Mouse (Mus musculus) retina, postnatal 1 day (tissue): ENCODE measurements at regions not wholly inside any gene's neighbourhood (a gene's known extent, or its start where the extent isn't known, plus 50 kb on each side); places are given as distances from the start of the nearest gene placed in this dataset.

ENCODE experiments used
- DNase-seq: peaks from one replicate; pipeline ENCODE4 v3.0.0-alpha.2; 2012

DNA sequence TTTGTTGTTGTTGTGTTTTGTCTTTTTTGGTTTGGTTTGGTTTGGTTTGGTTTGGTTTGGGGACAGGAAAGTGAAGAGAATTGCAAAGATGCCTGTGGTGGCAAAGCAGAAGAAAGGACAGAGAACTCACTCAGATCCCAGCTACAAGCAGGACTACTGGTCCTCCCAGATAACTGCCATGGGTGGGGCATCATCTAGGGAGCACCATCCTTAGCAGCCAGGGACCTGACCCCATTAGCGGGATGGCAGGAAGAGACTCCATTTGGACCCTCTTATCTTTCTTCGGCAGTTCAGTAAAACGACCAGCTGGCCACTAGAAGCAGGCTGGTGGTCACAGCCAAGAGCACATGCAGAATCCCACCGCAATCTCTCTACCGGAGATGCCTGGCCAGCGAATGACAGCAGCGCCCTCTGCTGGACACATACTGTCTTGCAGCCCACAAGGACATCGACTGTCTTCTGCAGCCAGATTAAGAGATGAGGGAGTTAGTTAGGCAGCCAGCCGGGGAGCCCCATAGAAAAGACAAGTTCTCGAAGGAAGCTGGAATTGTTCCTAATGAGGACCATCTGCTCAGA is 119.8 kb downstream of the Gm9195 start:
- peak; percentile 83 for DNase-seq

DNA sequence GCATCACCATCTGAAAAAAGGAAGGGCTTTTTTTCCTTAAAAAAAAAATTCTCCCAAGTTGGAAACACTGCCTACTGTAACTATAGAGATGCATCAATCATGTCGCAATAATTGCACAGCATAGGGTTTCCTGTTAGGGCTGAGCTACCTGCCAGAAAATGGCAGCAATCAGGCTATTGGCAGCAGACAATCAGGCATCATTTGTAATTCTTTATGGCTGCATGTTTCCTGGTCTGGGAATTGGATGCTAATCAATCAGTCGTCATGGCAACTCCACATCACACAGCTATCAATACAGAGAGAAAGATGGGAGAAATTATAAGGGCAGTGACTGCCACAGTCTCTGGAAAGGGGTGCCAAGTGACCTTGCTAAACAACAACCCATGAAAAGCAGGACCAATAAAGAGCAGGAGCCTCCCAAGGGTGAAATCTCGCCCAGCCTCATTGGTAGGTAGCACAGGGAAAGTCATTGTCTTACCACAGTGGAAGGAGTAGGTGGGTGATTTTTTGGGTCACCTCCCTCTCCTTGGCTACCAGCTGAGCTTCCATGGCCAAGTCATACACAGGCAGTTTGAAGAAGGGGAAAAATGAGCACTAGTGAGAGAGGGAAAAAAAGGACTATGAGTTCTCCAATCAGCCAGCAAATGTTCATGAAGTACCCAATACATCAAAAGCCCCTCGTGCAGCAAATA is 130.7 kb downstream of the Gm9195 start:
- no peak for DNase-seq

DNA sequence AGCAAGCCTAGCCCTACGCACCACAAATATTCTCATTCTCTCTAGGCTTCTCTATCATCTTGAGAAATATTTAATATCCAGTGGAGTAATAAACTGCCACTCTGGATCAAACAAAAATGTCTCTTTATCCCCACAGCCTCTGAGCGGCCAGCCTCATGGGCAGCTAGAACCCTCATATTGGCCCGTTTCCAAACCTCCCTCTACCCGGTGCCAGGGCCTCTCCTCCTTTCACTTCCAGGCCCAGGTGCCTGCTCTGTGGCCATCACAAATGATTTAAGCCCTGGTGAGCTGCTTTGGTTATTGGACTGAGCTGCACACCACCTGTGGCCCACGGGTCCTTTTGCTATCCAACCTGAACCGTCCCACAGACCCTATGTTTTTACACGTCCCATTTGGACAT is 131.5 kb downstream of the Gm9195 start:
- DNase-seq, result no peak

DNA sequence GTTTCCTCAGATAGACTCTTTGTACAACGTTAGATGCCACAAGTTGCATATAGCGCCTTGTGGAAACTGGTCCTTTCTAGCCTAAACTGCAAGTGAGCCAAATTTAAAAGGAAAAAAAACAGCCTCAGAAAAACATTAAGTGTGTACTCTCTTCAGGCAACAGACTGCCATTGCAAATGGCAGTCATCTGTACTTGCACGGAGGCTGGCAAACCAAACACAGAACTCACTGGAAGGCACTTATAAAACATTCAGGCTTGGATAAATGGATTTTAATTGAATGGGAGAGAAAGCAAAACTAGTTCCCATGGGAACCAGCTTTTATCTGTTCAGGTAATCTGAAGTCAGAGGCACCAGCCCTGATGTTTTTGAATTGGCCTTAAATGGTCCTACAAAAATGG is 133.7 kb downstream of the Gm9195 start:
- DNase-seq, result no peak

DNA sequence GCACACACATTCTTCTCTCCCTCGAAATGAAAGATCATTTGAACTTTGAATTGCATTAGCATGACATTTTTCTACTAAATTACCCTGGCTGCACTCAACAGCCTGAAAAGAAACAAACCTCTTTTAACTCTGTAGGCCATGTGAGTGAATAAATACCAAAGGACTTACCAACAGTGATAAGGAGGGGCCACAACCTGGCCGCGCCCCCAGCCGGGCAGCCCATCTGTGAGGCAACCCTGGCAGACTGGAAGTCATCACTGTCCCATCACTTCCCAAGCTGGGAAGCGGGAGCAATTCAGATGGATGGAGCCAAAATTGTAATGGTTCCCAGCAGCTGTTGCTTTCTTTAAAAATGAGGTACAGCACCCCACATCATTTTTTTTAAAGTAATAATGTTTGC is 149.5 kb downstream of the Gm9195 start:
- DNase-seq, result no peak

DNA sequence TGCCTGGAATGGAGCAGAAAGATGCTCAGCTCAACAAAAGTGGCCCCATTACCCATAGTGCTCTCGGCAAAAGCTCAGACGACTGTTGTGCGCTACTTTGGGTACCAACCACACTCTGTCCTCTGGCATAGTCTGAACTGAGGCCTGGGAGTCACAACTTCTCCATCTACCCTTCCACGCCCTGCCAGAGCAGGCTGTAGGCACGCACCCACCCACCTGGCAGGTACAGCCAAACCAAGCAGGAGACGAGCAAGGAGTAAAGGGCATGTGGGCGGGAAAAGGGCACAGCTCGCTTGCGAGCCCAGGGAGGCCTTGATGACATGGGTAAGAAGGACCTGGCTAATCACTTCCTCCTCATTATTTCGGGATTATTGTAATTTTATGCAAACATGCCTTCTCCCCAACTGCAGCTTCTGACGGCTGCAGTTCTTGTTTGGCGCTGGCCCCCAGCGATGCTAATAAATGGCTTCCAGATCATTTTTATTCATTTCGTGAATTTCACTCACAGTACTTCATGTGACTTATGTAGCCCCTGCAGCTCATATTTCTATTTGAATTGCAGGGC is 150.0 kb downstream of the Gm9195 start:
- DNase-seq, result no peak

DNA sequence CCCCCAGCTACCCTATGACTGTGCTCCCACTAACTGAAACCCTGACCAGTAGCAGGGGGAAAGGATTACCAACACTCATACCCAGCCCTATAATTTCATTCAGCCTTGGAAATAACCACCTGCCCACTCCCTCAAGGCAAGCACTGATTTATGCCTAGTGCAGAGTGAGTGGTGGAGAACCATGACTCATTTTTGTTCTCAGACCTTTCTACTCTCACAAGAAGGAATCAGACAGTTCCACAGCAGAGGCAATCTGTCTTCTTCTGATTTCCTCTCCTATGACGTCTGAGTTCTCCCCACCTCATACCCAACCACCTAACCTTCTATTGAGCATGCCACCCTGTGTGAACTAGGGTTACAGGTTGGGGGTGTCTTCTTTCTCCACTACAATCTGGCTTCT is 153.6 kb downstream of the Gm9195 start:
- DNase-seq, result no peak

DNA sequence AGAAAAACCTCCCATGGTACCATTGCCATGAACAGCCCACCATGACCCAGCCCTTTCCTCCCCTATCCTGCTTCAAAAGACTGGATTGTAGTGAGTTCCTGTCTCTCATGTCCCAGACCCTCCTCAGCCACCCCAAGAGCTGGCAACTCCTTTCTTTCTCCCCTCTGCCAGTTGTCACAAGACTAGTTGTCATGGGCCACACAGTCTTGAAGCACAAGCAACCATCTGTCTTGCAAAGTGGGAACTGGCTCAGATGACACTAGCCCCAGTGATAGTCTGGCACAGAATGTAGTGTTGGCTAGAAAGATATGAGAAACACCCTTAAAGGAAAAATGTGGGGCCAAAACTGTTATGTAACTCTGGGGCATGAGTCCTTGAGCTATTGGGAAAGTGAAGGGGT is 187.8 kb downstream of the Gm9195 start:
- DNase-seq, result no peak

DNA sequence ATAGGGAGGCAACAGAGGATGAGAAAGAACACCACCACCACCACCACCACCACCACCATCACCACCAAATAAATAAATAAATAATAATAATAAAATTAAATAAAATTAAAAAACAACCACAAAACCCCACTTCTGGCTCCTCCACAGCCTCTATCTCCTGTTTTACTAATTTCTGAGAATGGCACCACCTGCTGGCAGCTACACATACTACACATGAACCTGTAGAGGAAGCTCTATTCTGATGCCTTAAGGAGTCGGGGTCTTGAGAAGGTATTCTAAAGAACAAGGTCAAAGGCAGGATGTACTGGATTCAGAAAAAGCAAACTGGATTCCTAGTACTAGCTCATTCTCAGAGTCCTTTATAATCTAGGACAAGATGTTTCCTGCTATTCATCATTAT is 191.6 kb downstream of the Gm9195 start:
- peak; percentile 59 for DNase-seq

DNA sequence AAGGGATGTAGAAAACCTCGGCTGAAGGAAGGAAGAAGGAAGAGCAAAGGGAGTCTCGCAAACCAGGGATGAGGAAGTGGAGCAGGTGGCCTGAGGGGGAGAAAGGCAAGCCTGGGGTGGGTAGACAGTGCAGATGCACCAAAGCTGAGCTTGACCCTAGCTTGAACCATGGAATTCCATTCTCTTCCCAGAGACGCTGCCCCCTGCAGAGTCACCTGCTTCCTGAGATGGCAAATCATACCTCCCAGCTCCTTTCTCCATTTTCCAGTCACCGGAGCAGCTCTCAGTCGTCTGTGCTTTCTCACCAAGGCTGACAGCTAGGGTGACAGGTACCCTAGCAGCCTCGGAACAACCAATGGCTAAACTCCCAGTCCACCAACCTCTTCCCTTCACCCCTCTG is 197.0 kb downstream of the Gm9195 start:
- peak; percentile 8 for DNase-seq

DNA sequence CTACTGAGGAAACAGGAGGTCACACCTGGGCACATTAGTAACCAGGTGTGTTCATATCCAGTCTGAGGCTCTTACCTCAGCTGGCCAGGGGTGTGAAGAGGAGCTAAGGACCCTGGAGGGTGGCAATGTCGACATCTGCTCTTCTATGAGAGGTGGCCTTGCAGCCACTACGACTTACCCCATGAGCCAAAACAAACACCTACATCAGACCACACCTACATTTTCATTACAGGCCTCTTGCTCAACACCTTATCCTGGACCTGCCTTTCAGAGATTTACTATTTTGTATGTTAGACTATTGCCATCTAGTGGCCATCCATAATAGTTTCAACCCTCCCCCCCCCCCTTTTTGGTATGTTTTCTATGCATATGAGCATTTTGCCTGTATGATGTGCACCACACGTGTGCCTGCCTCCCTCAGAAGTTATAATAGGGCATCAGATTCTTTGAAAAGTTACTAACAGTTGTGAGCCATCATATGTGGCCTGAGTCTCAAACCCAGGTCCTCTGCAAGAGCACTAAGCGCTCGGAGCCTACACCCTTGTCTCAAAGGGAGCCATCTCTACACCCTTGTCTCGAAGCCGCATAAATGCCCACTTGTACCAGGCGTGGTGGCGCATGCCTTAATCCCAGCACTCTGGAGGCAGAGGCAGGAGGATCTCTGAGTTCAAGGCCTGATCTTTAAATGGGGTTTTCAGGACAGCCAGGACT is 197.8 kb downstream of the Gm9195 start:
- DNase-seq, result peak; percentile 44

DNA sequence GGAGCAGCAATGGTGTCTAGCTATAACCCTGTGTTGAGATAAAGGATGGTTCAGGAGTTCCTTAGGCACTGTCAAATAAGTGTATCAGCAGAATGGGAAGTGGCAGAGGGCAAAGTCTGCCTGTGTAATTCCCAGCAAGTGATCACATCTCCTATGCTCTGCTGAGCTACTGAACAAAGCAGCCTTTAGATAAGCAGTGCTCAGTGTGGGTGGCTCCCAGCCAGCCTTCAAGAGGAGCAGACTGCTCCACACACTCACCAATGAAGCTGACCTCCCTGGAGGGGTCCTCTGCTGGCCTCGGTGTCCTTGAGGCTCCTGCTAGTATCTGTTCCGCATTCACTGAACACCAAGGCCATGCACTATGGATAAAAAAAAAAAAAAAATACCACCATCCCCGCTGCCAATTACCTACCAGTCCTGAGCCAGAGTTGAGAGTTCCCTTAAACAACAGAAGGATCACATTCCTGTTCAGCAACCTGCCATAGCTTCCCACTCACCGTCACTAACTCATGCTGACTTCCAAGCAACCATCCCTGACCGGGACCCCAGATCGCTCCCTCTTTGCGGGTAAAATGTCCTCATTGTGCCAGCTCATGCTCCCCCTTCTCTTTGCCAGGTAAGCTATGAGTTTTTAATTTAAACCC is 198.9 kb downstream of the Gm9195 start:
- peak; percentile 5 for DNase-seq

DNA sequence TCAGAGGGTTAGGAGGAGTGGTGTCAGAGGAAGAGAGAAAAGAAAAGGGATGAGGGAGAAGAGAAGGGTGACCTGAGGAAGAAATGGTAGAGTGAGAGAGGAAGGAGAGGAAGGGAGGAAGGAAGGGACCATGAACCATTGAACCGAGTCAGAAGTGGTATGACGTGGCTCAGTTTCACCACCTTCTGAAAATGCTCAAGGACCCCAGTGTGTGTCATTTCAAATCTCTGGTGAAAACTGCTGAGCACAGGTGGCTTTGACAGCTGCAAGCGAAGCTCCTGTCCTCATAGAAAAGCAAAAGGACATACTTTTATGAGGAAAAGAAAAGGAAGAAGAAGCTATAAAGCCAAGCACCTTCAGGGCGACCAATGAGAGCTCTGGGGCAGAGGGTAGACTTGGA is 214.3 kb downstream of the Gm9195 start:
- DNase-seq, result no peak

DNA sequence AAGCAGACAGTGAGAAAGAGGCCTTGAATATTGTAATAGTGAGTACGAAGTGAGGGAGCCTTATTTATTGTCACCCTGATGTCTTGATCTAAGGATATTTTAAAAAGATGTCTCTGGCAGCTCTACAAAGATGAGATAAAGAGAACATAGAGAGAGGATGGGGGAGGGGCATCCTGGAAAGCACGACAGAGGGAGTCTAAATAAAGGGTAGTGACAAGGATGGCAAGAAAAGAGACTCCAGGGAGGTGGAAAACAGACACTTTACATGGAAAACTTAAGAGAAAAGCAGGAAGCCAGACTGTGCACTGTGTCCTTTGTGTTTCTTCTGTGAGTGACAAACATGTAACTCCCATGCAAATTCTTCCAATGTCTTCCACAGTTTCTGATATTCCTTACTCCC is 232.4 kb downstream of the Gm9195 start:
- DNase-seq, result no peak

DNA sequence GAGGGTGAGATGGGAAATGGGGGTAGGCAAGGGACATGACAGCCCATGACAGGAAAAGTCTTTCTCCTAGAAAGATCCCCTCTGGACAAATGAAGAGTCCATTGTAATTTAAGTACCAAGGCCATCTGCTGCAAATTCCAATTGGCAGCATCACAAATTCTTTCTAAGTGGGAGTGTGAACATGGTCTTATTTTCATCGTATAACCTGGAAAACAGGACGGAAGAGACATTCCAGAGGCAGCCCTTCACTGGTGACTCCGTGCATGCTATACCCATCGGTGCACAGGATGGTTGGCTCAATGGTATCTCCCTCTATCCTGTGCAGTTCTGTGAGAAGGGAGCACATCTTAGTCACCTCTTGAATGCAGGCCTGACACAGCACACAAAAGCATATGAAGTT is 249.8 kb downstream of the Gm9195 start:
- no peak for DNase-seq

DNA sequence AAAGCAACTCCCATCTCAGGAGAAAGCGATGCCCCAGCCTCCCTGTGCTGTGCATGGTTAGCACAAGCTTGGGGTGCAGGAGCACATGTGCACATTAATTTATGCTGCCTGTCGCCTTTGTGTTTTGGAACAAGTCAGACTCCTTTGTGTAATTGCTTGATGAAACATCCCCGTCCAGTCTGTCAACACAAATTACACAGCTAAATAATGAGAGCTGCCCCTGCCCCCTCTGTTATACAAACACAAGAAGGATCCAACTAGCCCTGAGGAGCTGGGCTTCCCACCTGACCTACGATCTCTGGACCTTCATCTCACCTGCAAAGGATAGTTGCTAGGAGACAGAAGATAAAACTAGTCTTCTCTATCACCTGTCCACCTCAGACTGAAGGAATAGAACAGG is 251.4 kb downstream of the Gm9195 start:
- DNase-seq, result peak; percentile 28

DNA sequence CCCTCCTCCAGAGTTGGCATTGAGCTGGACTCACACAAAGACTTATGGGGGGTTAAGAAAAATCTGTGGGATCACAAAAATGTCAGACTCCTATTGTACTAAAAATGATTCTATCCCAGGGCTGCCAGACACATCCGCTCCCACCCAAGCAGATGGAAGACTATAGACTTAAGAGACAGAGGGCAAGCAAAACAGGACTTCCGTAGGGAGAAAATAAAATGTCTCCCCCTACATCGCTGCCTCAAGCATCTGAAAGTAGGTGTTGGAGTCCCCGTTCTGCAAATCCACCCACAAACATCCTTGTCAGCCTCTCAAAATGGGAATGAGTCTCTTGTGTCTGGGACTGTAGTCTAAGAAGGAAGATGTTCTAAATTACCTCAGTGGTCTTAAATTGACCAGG is 253.3 kb downstream of the Gm9195 start:
- no peak for DNase-seq

DNA sequence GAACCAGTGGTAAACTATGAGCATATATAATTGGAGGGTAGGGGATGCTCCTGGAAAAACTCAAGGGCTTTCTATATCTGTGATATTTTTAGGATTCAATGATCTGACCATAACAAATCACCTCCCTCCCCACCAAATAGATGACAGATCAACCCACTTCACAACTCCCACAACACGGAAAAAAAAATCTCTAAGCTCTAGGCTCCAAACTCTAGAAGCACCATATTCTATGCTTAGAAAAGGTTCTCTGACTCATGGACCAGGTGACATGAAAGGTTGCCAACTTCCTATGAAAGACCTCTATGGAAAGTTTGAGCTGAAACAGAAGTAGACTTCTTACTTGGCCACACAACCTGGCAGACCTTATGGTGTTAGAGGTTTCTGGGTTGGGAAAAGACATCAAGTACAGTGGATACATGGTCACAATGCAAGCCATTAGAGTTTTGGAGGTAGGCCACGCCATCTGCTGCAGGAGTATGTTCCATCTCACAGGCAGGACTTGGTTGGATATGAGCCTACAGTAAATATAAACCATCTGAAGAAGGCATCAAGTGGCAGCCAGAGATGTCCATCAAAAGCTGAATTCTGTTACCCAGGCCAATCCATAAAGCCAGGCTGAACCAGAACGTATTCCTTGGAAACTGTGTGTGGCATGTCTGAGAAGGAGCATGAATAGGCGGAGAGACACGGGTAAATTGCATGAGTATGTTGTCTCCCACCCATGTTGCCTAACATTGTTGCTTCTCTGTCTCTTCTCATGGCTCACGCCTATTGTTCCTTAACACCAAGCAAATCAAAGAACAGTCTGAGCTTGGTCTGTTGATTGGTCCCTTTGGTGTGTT is 257.2 kb downstream of the Gm9195 start:
- no peak for DNase-seq

DNA sequence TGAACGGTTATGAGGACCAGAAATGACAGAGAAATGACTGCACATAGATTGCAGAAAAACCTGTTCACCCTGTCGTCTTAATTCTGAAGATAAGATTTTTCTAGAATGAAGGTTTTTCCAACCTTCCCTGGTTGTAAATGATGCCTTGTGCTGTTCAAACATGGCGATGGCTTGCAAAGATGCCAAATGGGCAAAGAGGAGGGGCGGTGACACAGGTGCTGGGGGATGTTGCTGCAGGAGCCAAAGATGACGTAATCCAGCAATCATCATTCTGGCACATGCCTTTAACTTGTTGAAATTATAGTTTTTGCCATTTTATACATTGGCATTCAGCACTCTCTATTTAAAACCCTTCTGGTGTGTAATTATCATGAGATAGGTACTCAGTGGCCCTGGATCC is 263.8 kb downstream of the Gm9195 start:
- DNase-seq, result no peak

DNA sequence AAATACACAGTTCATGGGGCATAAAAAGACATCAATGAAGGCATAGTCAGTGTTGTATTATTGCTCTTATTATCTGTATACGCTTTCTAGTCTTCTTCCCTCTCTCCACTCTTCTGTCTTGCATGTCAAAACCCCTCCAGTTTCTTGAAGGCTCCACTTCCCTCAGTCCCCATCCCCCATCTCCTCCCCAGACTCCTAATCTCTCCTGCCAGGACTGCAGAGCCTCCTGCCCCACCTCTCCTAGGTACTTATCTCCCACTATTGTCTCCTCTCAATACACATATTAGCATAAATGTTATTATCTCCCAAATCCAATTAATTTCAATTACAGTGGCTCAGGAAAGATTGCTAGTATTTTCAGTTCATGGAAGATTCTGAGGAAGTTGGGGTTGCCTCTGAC is 264.2 kb downstream of the Gm9195 start:
- peak; percentile 26 for DNase-seq

DNA sequence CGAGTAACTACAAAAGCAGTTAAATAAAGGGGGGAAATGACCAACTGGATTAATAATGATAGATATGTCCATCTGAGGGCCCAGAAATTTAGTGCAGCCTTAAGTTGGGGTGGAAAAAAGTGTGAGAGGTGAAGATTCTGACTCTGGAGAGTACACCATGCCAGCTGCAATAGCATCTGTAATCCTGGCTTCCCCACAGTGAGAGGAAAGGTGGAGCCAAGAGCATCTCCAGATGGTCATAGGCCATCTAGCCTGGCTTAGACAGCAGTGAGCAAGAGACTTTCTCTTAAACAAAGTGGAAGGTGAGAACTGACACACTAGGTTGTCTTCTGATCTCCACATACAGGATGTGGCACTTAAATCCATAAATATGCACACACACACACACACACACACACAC is 264.7 kb downstream of the Gm9195 start:
- DNase-seq, result no peak

DNA sequence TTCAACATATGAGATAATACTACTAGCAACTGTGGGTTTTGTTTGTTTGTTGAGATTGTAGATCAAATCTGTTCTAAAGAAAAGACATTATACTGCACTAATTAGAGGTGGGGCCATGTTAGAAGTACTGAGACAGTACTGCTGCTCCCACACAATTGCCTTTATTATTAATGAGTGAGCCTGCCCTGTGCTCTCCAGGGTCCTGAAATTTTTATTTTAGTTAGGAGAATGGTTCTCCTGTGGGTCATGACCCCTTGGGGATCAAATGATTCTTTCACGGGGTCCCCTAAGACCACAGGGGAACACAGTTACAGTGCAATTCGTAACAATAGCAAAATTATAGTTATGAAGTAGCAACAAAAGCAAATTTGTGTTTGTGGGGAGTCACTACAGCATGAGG is 268.8 kb downstream of the Gm9195 start:
- DNase-seq, result no peak

DNA sequence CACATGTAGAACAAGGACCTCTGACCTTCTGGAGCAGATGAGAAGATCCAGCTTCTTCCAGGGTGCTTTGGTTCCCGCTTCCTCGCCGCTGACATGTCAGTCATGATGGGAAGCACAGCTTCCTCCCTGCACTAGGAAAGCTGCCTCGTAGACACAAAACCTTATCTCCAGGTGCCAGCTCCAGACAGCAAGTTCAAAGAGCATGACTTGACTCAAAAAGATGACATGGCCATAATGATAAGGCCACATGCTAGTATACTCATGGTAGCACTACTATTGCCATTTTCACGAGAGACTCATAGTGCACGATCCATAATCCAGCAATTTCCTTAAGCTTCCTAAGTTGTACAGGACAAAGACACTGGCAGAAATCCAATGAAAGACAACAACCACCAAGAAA is 272.1 kb downstream of the Gm9195 start:
- DNase-seq, result no peak
